Mouse (Mus musculus): ENCODE measurements around the gene Mroh7.

- TF ChIP-seq CTCF (IDR thresholded peaks at IDR 0.05; ENCODE audit: extremely low read depth, insufficient read length, insufficient replicate concordance, low read depth, low read length) (no peak), POLR2A (IDR thresholded peaks at IDR 0.05; ENCODE audit: low read depth, low read length) (no peak)
These were observed 29.9 kb downstream of the Mroh7 start for GRCm38 (mm10) chr4:106700798-106701197.
